Mouse (Mus musculus): ENCODE measurements at regions not wholly inside any gene's neighbourhood (a gene's known extent, or its start where the extent isn't known, plus 50 kb on each side); places are given as distances from the start of the nearest gene placed in this dataset.

DNA sequence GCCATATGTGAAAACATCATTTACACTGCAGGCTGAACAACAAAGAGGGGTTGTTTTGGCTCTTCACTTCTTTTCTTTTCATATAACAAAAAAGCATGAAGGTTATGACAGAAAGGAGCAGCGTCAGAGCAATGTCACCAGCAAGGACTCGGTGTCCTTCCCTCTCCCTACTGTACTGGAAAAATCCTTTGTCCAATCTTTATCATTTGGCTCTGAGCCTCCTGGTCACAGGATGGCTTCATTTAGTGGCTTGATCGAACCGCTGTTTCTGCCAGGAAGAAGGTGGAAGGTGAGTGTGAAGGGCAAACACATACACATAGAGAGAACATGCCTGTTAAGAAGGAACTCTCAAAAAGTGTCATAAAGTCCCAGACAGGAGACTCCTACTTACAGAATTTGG lies 735.9 kb upstream of the Adgrl2 start:
- no peak overlapping the region for H3K27ac ChIP-seq (ENCODE audit: low read depth, low read length)
- no peak overlapping the region for H3K9ac ChIP-seq (ENCODE audit: low read depth, low read length)
- no peaks in the 10 kb centered on the region for H3K4me1 ChIP-seq (replicated peaks; ENCODE audit: control insufficient read depth, insufficient read depth, low read length)
- TF ChIP-seq CTCF (IDR thresholded peaks at IDR 0.05; ENCODE audit: low read depth) = no peak
- no peak for ATAC-seq
- H3K9me3 ChIP-seq (ENCODE audit: control insufficient read depth) = no peaks in the 10 kb centered on the region
- no peak overlapping the region for H3K4me3 ChIP-seq (ENCODE audit: low read depth, low read length)
- H3K27me3 ChIP-seq (replicated peaks; ENCODE audit: control insufficient read depth, insufficient read depth, low read length) = no peaks in the 10 kb centered on the region
- 85% methylated on average over 4 of the region's 4 CpGs for whole genome bisulfite sequencing
- no peak overlapping the region for H3K4me2 ChIP-seq (replicated peaks; ENCODE audit: low read depth)
- no peaks in the 10 kb centered on the region for H3K36me3 ChIP-seq (ENCODE audit: control insufficient read depth, insufficient read depth)

DNA sequence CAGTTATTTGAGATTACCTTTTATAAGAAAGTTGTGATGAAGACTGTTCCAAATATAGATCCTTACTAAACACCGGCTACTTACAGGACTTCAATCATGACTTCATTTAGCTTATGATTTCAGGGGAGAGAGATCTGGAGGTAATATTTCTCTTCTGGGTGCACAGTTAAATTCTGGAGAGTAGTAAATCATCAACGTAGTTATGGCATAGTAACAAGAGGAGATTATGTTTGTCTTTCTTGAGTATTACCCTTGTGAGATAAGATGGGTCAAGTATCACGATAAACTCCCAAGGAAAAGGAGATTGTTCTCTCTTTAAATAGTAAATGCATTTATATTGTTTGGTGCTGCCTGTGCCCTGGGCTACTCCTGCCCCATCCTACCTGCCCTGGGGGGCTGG lies 734.5 kb upstream of the Adgrl2 start:
- Histone ChIP-seq H3K9ac (ENCODE audit: low read depth, low read length) (no peak overlapping the region), H3K9me3 (ENCODE audit: control insufficient read depth) (no peaks in the 10 kb centered on the region), H3K4me2 (replicated peaks; ENCODE audit: low read depth) (no peak overlapping the region), H3K4me3 (ENCODE audit: low read depth, low read length) (no peak overlapping the region), H3K4me1 (replicated peaks; ENCODE audit: control insufficient read depth, insufficient read depth, low read length) (no peaks in the 10 kb centered on the region), H3K27me3 (replicated peaks; ENCODE audit: control insufficient read depth, insufficient read depth, low read length) (no peaks in the 10 kb centered on the region), H3K36me3 (ENCODE audit: control insufficient read depth, insufficient read depth) (no peaks in the 10 kb centered on the region), H3K27ac (ENCODE audit: low read depth, low read length) (no peak overlapping the region)
- no peak for TF ChIP-seq CTCF (IDR thresholded peaks at IDR 0.05; ENCODE audit: low read depth)
- no peak for ATAC-seq
- WGBS = 37% methylated on average over 3 of the region's 3 CpGs

DNA sequence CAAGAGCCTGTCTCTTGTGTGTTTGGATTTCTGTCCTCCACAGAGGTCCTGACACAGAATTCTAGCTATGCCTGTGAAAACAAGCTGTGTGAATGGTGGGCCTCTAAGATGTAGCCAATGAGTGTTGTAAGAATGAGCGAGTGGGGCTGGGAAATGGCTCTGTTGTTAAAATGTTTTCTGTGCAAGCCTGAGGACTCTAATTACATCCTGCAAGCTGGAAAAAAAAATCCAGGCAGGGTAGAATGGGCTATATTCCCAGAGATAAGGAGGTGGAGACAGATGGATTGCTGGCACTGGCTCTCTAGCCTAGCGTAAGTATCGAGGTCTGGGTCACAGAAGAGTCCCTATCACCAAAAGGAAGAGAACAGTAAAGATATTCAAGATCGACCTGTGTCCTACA lies 731.5 kb upstream of the Adgrl2 start:
- WGBS = 62% methylated on average over 4 of the region's 4 CpGs
- H3K4me3 ChIP-seq (ENCODE audit: low read depth, low read length) = no peak overlapping the region
- H3K9ac ChIP-seq (ENCODE audit: low read depth, low read length) = no peak overlapping the region
- H3K27me3 ChIP-seq (replicated peaks; ENCODE audit: control insufficient read depth, insufficient read depth, low read length) = no peaks in the 10 kb centered on the region
- no peaks in the 10 kb centered on the region for H3K9me3 ChIP-seq (ENCODE audit: control insufficient read depth)
- no peak overlapping the region for H3K4me2 ChIP-seq (replicated peaks; ENCODE audit: low read depth)
- ATAC-seq = no peak
- H3K36me3 ChIP-seq (ENCODE audit: control insufficient read depth, insufficient read depth) = no peaks in the 10 kb centered on the region
- no peak overlapping the region for H3K27ac ChIP-seq (ENCODE audit: low read depth, low read length)
- H3K4me1 ChIP-seq (replicated peaks; ENCODE audit: control insufficient read depth, insufficient read depth, low read length) = no peaks in the 10 kb centered on the region
- no peak for TF ChIP-seq CTCF (IDR thresholded peaks at IDR 0.05; ENCODE audit: low read depth)

DNA sequence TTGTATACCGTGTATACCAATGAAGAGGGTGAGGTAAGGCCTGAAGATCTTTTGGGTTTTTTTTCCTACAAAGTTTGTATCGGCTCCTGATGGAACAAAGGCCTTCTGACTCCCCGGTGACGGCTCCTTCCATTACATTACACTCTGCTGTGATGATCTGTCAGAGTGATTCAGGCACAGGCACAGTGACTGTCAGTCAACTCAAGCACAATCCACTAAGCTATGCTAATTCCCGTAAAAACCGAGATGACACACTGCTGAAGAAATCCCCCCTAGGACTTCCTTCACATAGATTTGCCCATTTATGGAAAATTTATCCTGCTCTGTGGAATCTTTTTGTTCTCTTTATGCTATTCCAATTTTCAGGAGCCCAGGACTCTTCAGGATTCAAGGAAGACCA lies 730.0 kb upstream of the Adgrl2 start:
- WGBS = 88% methylated on average over 6 of the region's 6 CpGs
- no peak overlapping the region for H3K9ac ChIP-seq (ENCODE audit: low read depth, low read length)
- no peaks in the 10 kb centered on the region for H3K27me3 ChIP-seq (replicated peaks; ENCODE audit: control insufficient read depth, insufficient read depth, low read length)
- H3K9me3 ChIP-seq (ENCODE audit: control insufficient read depth) = no peaks in the 10 kb centered on the region
- H3K4me2 ChIP-seq (replicated peaks; ENCODE audit: low read depth) = no peak overlapping the region
- no peaks in the 10 kb centered on the region for H3K4me1 ChIP-seq (replicated peaks; ENCODE audit: control insufficient read depth, insufficient read depth, low read length)
- H3K27ac ChIP-seq (ENCODE audit: low read depth, low read length) = no peak overlapping the region
- no peaks in the 10 kb centered on the region for H3K36me3 ChIP-seq (ENCODE audit: control insufficient read depth, insufficient read depth)
- TF ChIP-seq CTCF (IDR thresholded peaks at IDR 0.05; ENCODE audit: low read depth) = no peak
- no peak overlapping the region for H3K4me3 ChIP-seq (ENCODE audit: low read depth, low read length)
- ATAC-seq = no peak

DNA sequence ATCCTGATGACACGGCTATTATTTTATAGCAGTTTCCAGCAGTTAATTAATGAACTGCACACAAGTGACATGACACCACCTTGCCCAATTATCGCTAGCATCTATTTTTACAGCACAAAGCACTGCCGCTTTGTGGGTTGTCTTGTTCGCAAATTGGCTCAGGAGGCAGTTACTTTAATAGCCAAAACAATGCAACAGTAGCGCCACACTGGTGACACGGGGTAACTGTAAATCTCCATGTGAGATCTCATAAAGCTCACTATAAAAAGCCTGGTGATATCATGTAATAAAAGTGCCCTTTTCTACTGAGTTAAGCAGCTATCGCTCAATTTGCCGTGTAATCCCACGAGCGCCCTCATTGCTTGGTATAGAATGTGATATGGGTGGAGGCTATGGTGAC lies 715.4 kb upstream of the Adgrl2 start:
- Histone ChIP-seq H3K4me3 (ENCODE audit: low read depth, low read length) (no peak overlapping the region), H3K27me3 (replicated peaks; ENCODE audit: control insufficient read depth, insufficient read depth, low read length) (no peaks in the 10 kb centered on the region), H3K4me1 (replicated peaks; ENCODE audit: control insufficient read depth, insufficient read depth, low read length) (no peaks in the 10 kb centered on the region), H3K4me2 (replicated peaks; ENCODE audit: low read depth) (no peak overlapping the region), H3K27ac (ENCODE audit: low read depth, low read length) (no peak overlapping the region), H3K9ac (ENCODE audit: low read depth, low read length) (no peak overlapping the region), H3K36me3 (ENCODE audit: control insufficient read depth, insufficient read depth) (no peaks in the 10 kb centered on the region), H3K9me3 (ENCODE audit: control insufficient read depth) (no peaks in the 10 kb centered on the region)
- TF ChIP-seq CTCF (IDR thresholded peaks at IDR 0.05; ENCODE audit: low read depth) = no peak
- ATAC-seq = no peak
- WGBS = 88% methylated on average over 10 of the region's 10 CpGs

DNA sequence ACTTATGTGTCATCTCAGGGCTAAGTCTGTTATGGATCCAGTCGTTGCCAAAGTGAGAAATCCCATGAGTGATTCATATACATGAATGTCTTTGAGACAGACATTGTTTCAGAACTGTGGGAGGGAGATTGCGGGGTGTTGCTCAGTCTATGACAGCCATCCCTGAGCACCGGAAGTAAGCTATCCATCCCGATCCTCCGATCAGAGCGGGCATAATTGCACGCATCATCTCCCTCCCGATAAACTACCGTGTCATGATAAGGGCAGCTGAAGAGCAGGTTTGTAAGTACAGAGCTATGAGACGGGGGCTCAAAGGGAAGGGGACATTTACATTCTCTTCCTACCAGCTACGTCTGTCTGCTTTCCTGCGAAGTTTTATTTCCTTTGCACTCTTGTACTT lies 715.0 kb upstream of the Adgrl2 start:
- WGBS = 87% methylated on average over 12 of the region's 12 CpGs
- Histone ChIP-seq H3K9ac (ENCODE audit: low read depth, low read length) (no peak overlapping the region), H3K4me1 (replicated peaks; ENCODE audit: control insufficient read depth, insufficient read depth, low read length) (no peaks in the 10 kb centered on the region), H3K27ac (ENCODE audit: low read depth, low read length) (no peak overlapping the region), H3K27me3 (replicated peaks; ENCODE audit: control insufficient read depth, insufficient read depth, low read length) (no peaks in the 10 kb centered on the region), H3K9me3 (ENCODE audit: control insufficient read depth) (no peaks in the 10 kb centered on the region), H3K36me3 (ENCODE audit: control insufficient read depth, insufficient read depth) (no peaks in the 10 kb centered on the region), H3K4me2 (replicated peaks; ENCODE audit: low read depth) (no peak overlapping the region), H3K4me3 (ENCODE audit: low read depth, low read length) (no peak overlapping the region)
- no peak for ATAC-seq
- no peak for TF ChIP-seq CTCF (IDR thresholded peaks at IDR 0.05; ENCODE audit: low read depth)

DNA sequence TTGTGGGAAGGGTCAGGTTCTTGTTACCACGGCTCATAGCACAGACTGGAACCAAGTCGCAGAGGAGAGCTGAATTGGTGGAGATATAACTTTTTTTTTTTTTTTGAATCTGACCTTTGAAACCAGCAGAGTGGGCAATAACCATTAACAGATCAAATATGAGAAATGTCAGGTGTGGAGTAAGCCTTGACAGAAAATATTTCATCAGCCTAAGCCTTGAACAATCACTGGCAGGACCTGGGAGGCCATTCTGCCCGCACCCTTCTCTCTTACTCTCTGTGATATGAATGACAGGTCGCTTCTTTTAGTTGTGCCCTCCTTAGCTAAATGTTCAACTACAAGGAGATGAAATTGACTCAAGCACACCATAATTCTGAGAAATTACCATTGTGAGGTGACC lies 714.1 kb upstream of the Adgrl2 start:
- WGBS = 44% methylated on average over 4 of the region's 4 CpGs
- H3K36me3 ChIP-seq (ENCODE audit: control insufficient read depth, insufficient read depth) = no peaks in the 10 kb centered on the region
- no peak overlapping the region for H3K4me2 ChIP-seq (replicated peaks; ENCODE audit: low read depth)
- H3K9ac ChIP-seq (ENCODE audit: low read depth, low read length) = no peak overlapping the region
- H3K9me3 ChIP-seq (ENCODE audit: control insufficient read depth) = no peaks in the 10 kb centered on the region
- no peak for TF ChIP-seq CTCF (IDR thresholded peaks at IDR 0.05; ENCODE audit: low read depth)
- no peak overlapping the region for H3K4me3 ChIP-seq (ENCODE audit: low read depth, low read length)
- no peak overlapping the region for H3K27ac ChIP-seq (ENCODE audit: low read depth, low read length)
- peak; percentile 74 for ATAC-seq
- H3K27me3 ChIP-seq (replicated peaks; ENCODE audit: control insufficient read depth, insufficient read depth, low read length) = no peaks in the 10 kb centered on the region
- no peaks in the 10 kb centered on the region for H3K4me1 ChIP-seq (replicated peaks; ENCODE audit: control insufficient read depth, insufficient read depth, low read length)

All from intestine, postnatal 0 days (tissue).